Mouse (Mus musculus) activated CD4-positive, CD25-positive, alpha-beta regulatory T cell, adult 4 months (primary cell): ENCODE data around the gene Oxt. TPM values are rescaled to one million over a fixed set of nuclear protein-coding genes. Genes with fewer than 3 reads are reported as not detected.

Experiments
- ATAC-seq: one replicate; pipeline ENCODE4 v1.8.0; 2017
- polyA plus RNA-seq, 2 experiments: library from polyadenylated mRNA; unstranded; fragments of 100-300 nt; shearing (Covaris generic); gene quantifications; one replicate each; pipeline ENCODE4 v1.2.1; 2017

The Oxt gene
- polyA plus RNA-seq, 2 experiments from 2014 or later: not detected

DNA sequence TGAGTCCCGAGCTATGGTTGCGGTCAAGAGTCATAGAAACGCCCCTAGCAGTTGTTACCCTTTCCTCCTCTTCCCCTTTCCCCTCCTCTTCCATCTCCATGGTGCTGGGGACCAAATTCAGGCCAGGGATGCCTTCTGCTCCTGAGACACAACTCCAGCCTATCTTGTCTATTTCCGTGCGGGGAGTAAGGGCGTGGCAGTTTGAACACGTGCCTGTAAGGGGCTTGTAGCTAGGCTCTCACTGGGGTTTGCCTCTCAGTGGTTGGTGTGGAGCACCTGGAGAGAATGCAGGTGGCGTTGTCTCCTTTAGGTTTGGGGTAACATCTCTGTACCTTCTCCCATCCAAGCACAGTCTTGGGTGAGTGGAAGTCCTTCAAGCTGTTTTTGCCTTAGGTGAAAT, 3.8 kb downstream of the Oxt start:
- ATAC-seq: no peak

GRCm38 (mm10) chr2:130581201-130581600, 5.2 kb downstream of the Oxt start:
- no peak for ATAC-seq

- ATAC-seq: no peak
These were observed 6.6 kb downstream of the Oxt start, which contains the start of gene Avp for GRCm38 (mm10) chr2:130582552-130582951. Avp (minus strand) TSS chr2:130582554.

DNA sequence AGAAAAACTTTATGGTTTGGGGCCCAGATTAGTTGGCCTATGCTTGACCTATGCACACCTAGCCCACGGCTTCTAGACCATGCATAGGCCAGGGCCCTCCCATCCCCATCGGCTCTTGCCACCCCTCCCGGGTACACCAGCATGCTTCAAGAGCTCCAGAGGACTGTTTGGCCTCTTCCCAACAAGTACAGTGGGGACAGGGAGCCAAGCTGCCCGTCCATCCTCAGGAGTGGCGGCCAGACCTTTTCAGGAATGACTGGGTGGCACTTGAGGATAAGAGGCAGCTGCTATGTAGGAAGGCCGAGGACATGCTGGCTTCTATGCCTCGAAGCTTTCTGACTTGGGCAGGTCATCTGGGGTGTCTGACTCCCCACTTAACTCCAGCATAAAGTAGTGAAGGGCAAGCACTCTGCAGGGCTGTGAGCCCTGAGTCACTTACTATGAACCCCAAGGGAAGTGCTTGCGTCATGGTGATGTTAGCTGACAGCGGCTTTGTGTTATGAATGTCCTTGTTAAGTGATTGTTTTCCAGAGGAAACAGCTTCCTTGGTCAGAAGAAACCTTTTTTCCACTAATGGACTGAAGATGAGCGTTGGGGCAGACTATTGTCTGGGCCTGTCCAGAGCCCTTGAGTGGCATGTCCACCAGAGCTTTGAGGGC, 8.1 kb downstream of the Oxt start:
- ATAC-seq: no peak

DNA sequence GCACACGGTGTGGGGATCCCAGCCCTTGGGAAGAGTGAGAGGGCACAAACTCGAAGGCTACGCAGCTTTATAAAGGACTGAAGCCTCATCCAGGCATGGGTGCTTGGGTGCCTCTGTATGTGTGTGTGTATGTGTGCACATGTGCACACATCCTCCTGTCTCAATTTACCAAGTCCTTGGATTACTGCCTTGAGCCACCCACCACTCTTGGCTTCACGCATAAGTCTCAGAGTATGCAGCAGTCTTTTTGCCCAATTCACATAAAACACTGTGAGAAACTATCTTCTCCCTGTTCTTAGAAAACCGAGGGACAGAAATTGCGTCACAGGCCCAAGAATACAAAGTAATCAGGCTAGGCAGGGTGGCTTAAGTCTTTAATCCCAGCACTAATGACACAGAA, 10.0 kb downstream of the Oxt start:
- ATAC-seq: no peak

- no peak for ATAC-seq
These were observed 12.4 kb downstream of the Oxt start for GRCm38 (mm10) chr2:130588373-130588772.

DNA sequence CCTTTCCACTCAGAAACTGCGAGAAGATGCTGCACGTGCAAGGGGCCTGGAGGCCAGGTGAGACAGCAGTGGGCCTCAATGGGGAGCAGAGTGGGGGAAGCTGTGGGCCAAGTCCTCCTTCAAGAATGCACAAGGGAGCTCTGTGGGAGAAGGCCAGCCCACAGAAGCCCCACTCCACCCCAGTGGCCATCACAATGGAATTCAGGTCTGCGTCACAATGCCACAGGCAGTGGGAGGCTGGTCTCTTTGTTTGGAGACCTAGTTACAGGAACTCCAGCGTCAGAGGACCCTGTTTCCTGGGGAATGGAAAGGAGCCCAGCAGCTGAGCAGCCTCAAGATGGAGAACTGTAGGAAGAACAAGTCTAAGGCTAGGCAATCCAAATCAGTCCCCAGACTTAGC, 13.2 kb downstream of the Oxt start:
- no peak for ATAC-seq

DNA sequence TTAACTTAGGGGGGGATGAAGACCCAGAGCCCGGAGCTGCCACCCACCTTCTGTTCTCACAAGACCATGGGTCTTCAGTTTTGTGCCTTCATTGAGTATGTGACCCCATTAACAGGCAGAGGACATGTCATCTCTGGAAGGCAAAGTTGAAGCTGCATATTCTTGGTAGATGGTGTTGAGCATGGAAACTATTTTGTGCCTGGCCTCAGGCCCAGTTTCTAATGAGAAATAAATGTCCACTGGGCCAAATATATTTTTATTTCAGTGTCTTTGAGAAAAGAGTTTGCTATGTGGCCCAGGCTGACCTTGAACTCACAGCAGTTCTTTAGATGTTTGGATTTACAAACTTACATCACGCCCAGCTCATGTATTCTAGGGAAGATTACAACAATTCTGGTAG, 13.8 kb downstream of the Oxt start:
- no peak for ATAC-seq

GRCm38 (mm10) chr2:130591016-130591415, 15.0 kb downstream of the Oxt start:
- ATAC-seq: no peak

GRCm38 (mm10) chr2:130595596-130595995, 19.6 kb downstream of the Oxt start:
- ATAC-seq: no peak

DNA sequence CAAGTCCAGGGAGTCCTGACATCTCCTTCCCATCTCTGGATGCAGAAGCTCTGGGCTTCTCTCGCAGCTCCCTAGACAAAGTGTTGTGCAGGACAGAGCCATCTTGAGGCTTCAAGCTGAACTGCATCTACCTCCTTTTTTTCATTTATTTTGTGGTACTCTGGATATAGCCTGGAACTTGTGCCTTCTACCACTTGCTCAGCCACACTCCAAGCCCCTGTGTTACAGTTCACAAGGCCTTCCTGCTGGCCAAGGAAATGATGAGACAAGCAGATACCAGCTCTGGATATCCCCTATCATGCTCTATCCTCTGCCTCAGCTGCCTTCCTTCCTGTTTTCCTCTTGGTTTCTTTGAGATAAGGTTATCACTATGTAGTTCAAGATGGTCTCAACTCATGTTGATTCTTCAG, 21.6 kb downstream of the Oxt start:
- peak; percentile 36 for ATAC-seq

GRCm38 (mm10) chr2:130598399-130598798, 22.4 kb downstream of the Oxt start:
- no peak for ATAC-seq

- ATAC-seq: no peak
These were observed 26.2 kb downstream of the Oxt start for GRCm38 (mm10) chr2:130602195-130602594.

DNA sequence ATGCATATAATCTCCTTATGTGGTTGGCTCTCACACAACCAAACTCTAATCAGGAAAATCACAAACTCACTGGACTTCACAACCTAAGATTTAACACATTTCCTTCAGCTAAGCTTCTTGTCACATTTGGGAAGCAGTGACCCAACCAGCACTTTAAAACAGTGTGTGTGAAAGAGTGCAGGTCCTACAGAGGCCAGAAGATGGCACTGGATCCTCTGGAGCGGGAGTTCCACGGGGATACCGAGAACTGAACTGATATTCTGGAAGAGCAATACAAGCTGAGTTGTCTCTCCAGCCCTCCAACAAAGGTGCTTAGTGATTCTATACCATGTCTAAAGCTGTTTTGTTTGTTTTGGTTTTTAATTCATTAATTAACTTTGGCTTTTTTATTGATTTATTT, 37.1 kb downstream of the Oxt start:
- ATAC-seq: no peak

DNA sequence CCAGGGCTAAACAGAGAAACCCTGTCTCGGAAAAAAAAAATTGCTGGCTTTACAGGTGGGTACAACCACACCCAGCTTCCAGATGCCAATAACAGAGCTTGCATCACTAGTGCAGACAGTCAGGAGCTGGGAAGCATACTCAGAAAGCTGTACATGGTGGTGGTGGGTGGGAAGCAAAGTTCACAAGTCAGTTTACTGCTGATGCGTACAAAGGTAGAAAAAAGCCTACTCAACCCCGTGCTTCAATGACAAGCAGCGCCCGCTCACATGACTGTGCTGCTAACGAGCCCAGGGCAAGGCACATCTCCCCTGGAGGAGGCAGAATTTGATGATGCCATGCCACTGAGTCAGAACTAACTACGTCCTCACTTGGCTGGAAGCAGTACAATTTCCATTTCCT, 43.0 kb downstream of the Oxt start:
- no peak for ATAC-seq

Other genes with a start within 250 kb of the Oxt start
- gene Cpxm1, start 178.6 kb upstream of the Oxt start, polyA plus RNA-seq: 1 to 10 TPM in 1 of 2 experiments, under 1 TPM in 1; 0.24 to 1.2 TPM
- not detected for gene Gm28372, start 170.9 kb upstream of the Oxt start, polyA plus RNA-seq
- not detected for gene 1700020A23Rik, start 170.9 kb upstream of the Oxt start, polyA plus RNA-seq
- not detected for gene Tmem239, start 169.7 kb upstream of the Oxt start, polyA plus RNA-seq
- gene Vps16, start 151.8 kb upstream of the Oxt start, polyA plus RNA-seq: 100 to 1,000 TPM; 132 to 174 TPM
- gene Pced1a, start 151.5 kb upstream of the Oxt start, polyA plus RNA-seq: 10 to 100 TPM; 11.6 to 18.4 TPM
- gene Ptpra, start 125.9 kb upstream of the Oxt start, polyA plus RNA-seq: 10 to 100 TPM; 58.1 to 69.6 TPM
- 10 to 100 TPM; 25.4 to 31.1 TPM for gene Mrps26, start 12.4 kb upstream of the Oxt start, polyA plus RNA-seq
- not detected for gene Avp, start 6.4 kb downstream of the Oxt start, polyA plus RNA-seq
- gene Fastkd5, start 53.9 kb downstream of the Oxt start, polyA plus RNA-seq: 10 to 100 TPM in 1 of 2 experiments, 1 to 10 TPM in 1; 9.0 to 11.0 TPM
- gene Ubox5, start 53.9 kb downstream of the Oxt start, polyA plus RNA-seq: 1 to 10 TPM; 8.4 to 9.0 TPM
- gene Lzts3, start 66.6 kb downstream of the Oxt start, polyA plus RNA-seq: under 1 TPM in 1 of 2 experiments, not detected in 1; 0.15 TPM
- gene Ddrgk1, start 88.5 kb downstream of the Oxt start, polyA plus RNA-seq: 100 to 1,000 TPM; 120 to 135 TPM
- 10 to 100 TPM; 42.4 to 47.3 TPM for gene Itpa, start 91.4 kb downstream of the Oxt start, polyA plus RNA-seq
- gene Slc4a11, start 121.3 kb downstream of the Oxt start, polyA plus RNA-seq: under 1 TPM in 1 of 2 experiments, not detected in 1; 0.33 TPM